Mouse (Mus musculus): ENCODE results near the gene Gm5640. TPM values are rescaled to one million over a fixed set of nuclear protein-coding genes. Genes with fewer than 3 reads are reported as not detected.
"Not testable (repeated sequence)": the region's sequence is repeated elsewhere in the genome, so short reads cannot be mapped to it uniquely, and the experiment has no call there.

Gene Gm5640
- 0.18 TPM in 1 of 2 replicates, not detected in the other for total RNA-seq (2014; rRNA removed)
- polyA plus RNA-seq (2015; fragmentation: Nextera tagmentation; extraction: Ambion mirVana), result 0.18 and 0.21 TPM in 2 replicates

- not testable (repeated sequence) for H3K36me3 ChIP-seq (ENCODE audit: insufficient read depth, low read length); H3K27me3 ChIP-seq (ENCODE audit: insufficient read depth, low read length); H3K4me2 ChIP-seq (ENCODE audit: low read depth, low read length); H3K4me3 ChIP-seq (ENCODE audit: low read length); H3K9ac ChIP-seq (replicated peaks; ENCODE audit: low read length); H3K27ac ChIP-seq; H3K9me3 ChIP-seq (ENCODE audit: low read length); H3K4me1 ChIP-seq (ENCODE audit: insufficient read depth, low read length)
- peak; percentile 88 for ATAC-seq
- DNase-seq (ENCODE audit: low spot score), result peak; percentile 8
- 83% methylated on average over 2 of the region's 5 CpGs for WGBS
Measured at GRCm38 (mm10) chrX:74645466-74646323, at the start of gene Gm5640. Gene Gm5640, minus strand, starts transcription at chrX:74645635.

GRCm38 (mm10) chrX:74646393-74646792, 958 bp upstream of the Gm5640 start:
- H3K9ac ChIP-seq (replicated peaks; ENCODE audit: low read length); DNase-seq (ENCODE audit: low spot score); H3K36me3 ChIP-seq (ENCODE audit: insufficient read depth, low read length); H3K4me1 ChIP-seq (ENCODE audit: insufficient read depth, low read length); H3K27ac ChIP-seq; H3K4me2 ChIP-seq (ENCODE audit: low read depth, low read length); H3K9me3 ChIP-seq (ENCODE audit: low read length); H3K27me3 ChIP-seq (ENCODE audit: insufficient read depth, low read length); H3K4me3 ChIP-seq (ENCODE audit: low read length): not testable (repeated sequence)
- peak; percentile 45; the same call in 1 of the 2 replicates for ATAC-seq
- WGBS, result no CpG with 5 or more reads among the region's 1 CpGs

- no peaks in the 10 kb centered on the region for H3K4me1 ChIP-seq (ENCODE audit: insufficient read depth, low read length)
- no peak within 1 kb of the TSS for H3K27ac ChIP-seq
- H3K9me3 ChIP-seq (ENCODE audit: low read length), result no peaks in the 10 kb centered on the region
- H3K9ac ChIP-seq (replicated peaks; ENCODE audit: low read length), result no peak within 1 kb of the TSS
- DNase-seq (ENCODE audit: low spot score) (no peak), ATAC-seq (no peak)
- no peak within 1 kb of the TSS for H3K4me3 ChIP-seq (ENCODE audit: low read length)
- TF ChIP-seq CTCF (IDR thresholded peaks at IDR 0.05; ENCODE audit: low read depth), result no peak
- WGBS, result 87% methylated on average over 2 of the region's 2 CpGs
- no peaks in the 10 kb centered on the region for H3K27me3 ChIP-seq (ENCODE audit: insufficient read depth, low read length)
- no peaks in the 10 kb centered on the region for H3K36me3 ChIP-seq (ENCODE audit: insufficient read depth, low read length)
- H3K4me2 ChIP-seq (ENCODE audit: low read depth, low read length), result no peak within 1 kb of the TSS
Measured at GRCm38 (mm10) chrX:74592379-74592778, 53.1 kb downstream of the Gm5640 start, which contains the start of gene Olfr1325. Gene Olfr1325, plus strand, starts transcription at chrX:74592679.

Other genes with a start within 250 kb of the Gm5640 start
- gene G6pdx, start 216.4 kb downstream of the Gm5640 start, total RNA-seq (2014; rRNA removed), result 49.5 and 50.3 TPM in 2 replicates
- 39.1 and 42.6 TPM in 2 replicates for gene G6pdx, start 216.4 kb downstream of the Gm5640 start, polyA plus RNA-seq (2015; fragmentation: Nextera tagmentation; extraction: Ambion mirVana)
- gene Gm6880, start 164.2 kb downstream of the Gm5640 start, total RNA-seq (2014; rRNA removed), result not detected in 2 replicates
- gene Gm6880, start 164.2 kb downstream of the Gm5640 start, polyA plus RNA-seq (2015; fragmentation: Nextera tagmentation; extraction: Ambion mirVana), result 0.33 TPM in 1 of 2 replicates, not detected in the other
- gene Olfr1326-ps1, start 70.7 kb downstream of the Gm5640 start, total RNA-seq (2014; rRNA removed), result not detected in 2 replicates
- gene Olfr1326-ps1, start 70.7 kb downstream of the Gm5640 start, polyA plus RNA-seq (2015; fragmentation: Nextera tagmentation; extraction: Ambion mirVana), result not detected in 2 replicates
- not detected in 2 replicates for gene Olfr1325, start 53.0 kb downstream of the Gm5640 start, total RNA-seq (2014; rRNA removed)
- not detected in 2 replicates for gene Olfr1325, start 53.0 kb downstream of the Gm5640 start, polyA plus RNA-seq (2015; fragmentation: Nextera tagmentation; extraction: Ambion mirVana)
- not detected in 2 replicates for gene Gm6890, start 95.3 kb upstream of the Gm5640 start, total RNA-seq (2014; rRNA removed)
- gene Gm6890, start 95.3 kb upstream of the Gm5640 start, polyA plus RNA-seq (2015; fragmentation: Nextera tagmentation; extraction: Ambion mirVana), result not detected in 2 replicates
- gene Gm5936, start 191.6 kb upstream of the Gm5640 start, total RNA-seq (2014; rRNA removed), result not detected in 2 replicates
- gene Gm5936, start 191.6 kb upstream of the Gm5640 start, polyA plus RNA-seq (2015; fragmentation: Nextera tagmentation; extraction: Ambion mirVana), result not detected in 2 replicates